Mouse (Mus musculus) T-helper 2 cell (primary cell): ENCODE data around the gene Galr3.
"Not testable (repeated sequence)": the region's sequence is repeated elsewhere in the genome, so short reads cannot be mapped to it uniquely, and the experiment has no call there.

Source experiments
- in situ Hi-C: fragments of 300-600 bp; cut with MboI, MseI; formaldehyde crosslinking; loops from one replicate; pipeline ENCODE4 v1.15.1; 2025; ENCODE audit warnings: high pct_unique_total_duplicates

Galr3 gene

DNA sequence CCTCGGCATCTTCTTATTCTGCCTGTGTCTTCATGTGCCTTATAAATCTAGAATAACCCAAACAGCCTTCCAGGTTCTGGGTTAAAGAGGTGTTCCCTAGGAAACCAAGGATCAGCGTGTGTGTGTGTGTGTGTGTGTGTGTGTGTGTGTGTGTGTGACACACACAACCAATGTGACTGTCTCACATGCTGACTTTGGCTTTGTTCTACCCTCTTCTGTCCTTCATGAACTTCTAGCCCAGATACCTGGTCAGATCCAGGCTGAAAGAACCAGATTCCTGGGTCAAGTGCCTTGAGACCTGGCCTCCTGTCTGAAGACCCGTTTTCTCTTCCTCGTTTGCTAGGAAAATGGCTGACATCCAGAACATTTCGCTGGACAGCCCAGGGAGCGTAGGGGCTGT is at the start of gene Galr3:
Galr3 (plus strand) TSS at position 301 of the 400 bp plus-strand sequence.
- in situ Hi-C loops = no loop called here

DNA sequence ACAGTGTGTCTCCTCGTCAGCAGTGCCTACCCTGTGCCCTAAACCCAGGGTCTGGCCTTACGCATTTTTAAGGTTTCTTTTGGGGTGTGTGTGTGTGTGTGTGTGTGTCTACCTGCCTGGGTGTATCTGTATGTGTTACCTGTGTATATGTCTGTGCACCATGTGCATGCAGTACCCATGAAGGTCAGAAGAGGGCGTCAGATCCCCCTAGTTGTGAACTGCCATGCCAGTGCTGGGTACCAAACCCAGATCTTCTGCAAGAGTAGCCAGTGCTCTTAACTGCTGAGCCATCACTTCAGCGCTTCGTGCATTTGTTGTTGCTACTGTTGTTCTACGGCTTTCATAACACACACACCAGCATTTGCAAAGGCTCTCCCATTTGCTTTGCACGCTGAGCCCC is 49.5 kb upstream of the Galr3 start:
- in situ Hi-C loops = no loop called here

DNA sequence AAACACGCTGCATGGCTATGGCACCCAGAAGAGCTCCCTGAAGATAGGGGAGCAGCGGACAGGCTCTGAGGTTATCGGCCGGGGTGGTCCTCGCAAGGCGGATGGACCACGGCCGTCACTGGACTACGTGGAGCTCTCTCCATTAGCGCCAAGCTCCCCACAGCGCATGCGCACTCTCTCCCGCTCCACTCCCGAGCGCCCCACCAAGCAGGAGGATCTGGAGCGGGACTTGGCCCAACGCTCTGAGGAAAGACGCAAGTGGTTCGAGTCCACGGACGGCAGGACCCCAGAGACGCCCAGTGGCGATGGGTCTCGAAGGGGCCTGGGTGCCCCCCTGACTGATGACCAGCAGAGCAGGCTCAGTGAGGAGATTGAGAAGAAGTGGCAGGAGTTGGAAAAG is 48.8 kb upstream of the Galr3 start:
- in situ Hi-C loops = no loop called here

DNA sequence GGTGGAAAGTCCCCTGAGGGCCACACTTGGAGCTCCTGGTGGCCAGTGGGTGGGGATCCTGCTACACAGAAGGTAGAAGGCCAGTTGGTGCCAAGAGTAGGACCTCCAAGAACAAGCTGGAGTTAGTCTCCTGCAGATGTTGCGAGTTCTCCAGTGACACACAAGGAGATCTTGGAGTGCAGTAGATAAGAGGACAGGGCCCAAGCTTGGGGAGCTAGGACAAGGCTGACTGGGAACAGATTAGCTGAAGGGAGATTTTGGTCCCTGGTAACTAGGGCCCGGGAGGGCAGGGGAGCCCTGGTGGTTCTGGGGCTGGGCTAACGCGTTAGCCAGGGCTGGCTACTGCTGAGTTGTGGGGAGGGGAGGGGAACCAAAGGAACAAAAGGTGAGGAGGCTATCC is 45.8 kb upstream of the Galr3 start:
- in situ Hi-C loops = no loop called here

DNA sequence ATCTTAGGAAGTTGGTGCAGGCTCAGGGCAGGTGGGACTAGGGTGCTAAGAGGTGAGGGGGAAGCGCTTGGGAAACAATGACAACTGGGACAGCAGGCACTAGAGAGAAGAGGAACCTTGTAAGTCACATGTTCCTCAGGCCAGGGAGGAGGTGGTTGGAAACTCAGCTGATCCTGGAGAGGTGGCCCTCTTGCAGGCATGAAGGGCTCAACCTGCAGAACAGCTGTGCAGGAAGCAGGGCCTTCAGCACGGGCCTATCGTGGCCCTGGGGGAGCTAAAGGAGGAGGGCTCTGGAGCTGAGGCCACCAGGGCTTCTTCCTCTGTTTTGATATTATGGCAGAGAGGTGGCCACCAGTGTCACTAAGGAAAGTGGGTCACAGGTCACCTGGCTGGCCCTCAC is 45.0 kb upstream of the Galr3 start:
- in situ Hi-C loops = no loop called here

DNA sequence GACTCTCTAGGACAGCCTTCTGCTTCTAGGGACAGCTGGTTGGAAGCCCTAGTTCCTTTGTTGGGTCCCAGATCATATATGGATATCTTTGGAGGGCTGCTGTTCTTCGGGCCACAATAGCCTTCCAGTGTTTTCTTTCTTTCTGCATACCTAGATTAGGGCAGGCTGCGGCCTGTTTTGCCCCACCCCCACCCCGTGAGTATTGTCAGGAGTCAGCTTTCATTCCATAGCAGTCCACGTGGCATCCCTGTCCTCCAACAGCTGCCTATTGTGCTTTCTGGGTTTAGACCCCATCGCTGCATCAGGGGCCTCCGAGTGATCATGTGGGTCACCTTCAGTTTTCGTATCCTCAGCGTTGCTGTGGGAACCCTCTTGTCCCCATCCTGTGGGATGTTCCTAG is 43.3 kb upstream of the Galr3 start:
- in situ Hi-C loops = no loop called here

DNA sequence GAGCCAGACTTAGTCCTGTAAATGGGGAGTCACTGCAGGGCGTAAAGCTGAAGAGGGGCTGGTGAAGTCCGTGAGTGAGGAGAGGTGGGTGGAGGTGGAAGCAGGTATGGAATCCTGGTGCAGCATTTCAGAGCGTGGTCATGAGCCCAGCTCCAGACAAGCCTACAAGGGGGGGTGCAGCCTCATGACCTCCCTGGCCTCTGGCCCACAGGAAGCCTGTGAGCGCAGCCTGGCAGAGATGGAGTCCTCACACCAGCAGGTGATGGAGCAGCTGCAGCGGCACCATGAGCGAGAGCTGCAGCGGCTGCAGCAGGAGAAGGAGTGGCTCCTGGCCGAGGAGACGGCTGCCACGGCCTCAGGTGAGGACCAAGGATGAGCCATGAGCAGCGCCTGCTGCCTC is 42.1 kb upstream of the Galr3 start:
- in situ Hi-C loops = no loop called here

DNA sequence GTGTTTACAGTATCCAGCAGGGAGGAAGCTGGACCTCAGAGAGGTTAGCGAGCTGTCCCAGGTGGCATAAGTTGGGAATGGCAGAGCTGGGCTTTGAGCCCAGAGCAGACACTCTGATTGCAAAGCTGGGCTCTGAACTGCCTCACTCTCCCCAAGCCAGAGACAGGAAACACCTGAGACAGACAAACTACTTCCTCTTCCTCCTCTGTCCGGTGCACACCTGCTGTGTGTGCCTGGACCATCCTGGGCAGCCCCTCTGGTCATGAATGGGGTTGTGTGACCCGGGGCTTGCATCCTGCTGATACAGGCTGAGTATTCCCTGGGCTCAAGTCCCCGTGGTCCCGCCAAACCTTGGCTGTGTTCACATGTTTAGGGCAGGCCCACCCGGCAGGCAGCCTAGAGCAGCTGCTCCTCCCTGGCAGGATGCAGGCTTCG is 41.3 kb upstream of the Galr3 start:
- in situ Hi-C loops = no loop called here

DNA sequence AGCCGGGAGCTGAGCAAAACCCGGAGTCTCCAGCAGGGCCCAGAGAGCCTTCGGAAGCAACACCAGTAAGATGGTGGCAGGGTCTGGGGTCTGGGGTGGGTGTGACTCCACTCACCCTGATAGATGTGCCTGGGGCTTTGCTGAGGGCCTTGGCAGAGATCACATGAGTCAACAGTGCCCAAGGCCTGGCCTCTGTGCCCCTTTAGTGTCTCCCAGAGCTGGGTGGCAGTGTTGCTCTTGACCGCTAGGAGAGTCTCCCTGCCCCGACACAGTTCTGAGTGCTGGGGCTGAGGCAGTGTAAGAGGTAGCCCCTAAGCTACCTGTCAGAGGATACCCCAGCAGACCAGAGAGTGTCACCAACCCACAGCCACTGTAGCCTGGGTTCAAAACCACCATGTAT is 40.1 kb upstream of the Galr3 start:
- in situ Hi-C loops = no loop called here

DNA sequence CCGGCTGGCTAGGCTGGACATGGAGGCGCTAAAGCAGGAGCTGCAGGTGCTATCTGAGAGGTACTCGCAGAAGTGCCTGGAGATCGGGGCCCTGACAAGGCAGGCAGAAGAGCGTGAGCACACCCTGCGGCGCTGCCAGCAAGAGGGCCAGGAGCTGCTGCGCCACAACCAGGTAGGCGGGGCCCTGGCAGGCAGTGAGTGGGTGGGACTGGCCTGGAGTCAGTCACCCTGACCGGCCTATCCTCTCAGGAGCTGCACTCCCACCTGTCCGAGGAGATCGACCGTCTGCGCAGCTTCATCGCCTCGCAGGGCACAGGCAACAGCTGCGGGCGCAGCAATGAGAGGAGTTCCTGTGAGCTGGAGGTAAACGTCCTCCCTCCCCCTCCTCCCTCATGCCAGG is 39.6 kb upstream of the Galr3 start:
- in situ Hi-C loops = no loop called here

DNA sequence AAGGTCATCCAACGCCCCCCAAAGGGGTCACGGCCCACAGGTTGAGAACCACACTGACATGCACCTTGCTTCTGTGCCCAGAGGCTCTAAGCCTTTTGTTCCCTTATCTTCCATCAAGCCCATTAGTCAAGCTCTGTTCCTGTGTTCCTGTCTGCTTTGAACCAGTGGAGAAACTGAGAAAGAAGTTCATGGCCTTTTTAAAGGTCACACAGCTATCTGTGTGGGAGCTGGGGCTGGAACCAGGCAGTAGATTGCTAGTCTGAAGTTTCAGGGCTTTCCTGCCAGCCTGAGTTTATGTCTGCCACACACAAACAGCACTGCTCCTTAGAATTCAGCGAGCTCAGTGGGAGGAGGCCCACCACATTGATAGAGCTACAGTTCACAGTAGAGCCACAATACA is 38.6 kb upstream of the Galr3 start:
- in situ Hi-C loops = no loop called here

DNA sequence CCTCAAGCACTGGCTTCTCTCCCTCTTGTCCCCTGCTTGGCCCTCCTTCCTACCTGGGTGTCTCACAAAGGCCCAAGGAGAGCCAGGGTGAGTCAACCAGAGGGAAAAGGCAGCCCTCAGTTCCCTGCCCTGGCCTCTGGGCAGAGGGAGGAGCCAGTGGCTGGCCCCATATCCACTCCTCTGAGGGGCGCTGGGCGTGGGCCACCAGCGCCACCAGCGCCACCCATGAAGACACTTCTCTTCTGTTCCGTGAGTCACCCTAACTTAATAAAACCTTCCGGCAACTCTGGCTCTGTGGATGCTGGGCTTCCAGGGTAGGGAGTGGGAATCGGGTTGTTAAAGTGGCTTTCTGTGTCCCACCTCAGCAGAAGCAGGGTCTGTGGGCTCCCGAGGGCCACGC is 36.1 kb upstream of the Galr3 start:
- in situ Hi-C loops = no loop called here

DNA sequence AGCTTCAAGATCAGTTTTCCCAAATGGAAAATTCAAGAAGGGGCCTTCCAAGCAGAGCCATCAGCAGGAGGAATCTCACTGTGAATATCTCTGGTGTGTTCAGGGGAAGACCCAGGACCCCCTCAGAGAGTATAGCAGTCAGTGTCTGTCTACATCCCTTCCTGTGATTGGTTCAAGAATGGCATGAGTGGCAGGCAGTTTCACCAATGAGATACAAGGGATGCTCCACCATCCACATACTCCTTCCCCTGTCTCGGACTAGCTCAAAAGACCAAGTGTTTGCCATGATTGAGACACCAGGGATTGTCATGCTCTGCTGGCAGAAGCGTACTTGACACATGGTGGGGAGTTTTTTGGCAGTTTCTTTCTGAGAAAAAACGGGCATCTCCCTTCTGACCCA is 35.0 kb upstream of the Galr3 start:
- in situ Hi-C loops = no loop called here

DNA sequence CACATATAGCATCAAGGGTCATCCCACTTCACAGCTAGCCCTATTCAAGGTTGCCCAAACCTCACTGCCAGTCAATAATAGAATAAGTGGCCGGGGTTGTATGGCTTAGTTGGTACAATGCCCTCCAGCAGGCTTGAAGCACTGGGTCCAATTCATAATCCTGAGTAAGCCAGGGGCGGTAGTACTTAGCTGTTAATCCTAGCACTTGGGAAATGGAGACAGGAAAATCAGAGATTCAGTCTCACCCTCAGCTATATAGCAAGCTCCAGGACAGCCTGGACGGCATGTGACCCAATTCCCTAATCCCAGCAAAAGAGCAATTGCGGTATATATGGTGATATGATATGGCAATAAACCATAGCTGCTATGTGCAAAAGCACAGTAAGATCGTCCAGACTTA is 34.6 kb upstream of the Galr3 start:
- in situ Hi-C loops = no loop called here

DNA sequence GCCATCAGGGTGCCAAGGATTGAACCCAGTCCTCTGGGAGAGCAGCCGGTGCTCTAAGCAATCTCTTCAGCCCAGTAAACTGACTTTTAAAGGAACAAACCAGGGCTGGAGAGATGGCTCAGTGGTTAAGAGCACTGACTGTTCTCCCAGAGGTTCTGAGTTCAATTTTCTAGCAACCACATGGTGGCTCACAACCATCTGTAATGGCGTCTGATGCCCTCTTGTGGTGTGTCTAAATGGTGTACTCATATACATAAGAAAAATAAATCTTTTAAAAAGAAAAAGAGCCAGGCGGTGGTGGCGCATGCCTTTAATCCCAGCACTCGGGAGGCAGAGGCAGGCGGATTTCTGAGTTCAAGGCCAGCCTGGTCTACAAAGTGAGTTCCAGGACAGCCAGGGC is 33.8 kb upstream of the Galr3 start:
- in situ Hi-C loops = not testable (repeated sequence)

DNA sequence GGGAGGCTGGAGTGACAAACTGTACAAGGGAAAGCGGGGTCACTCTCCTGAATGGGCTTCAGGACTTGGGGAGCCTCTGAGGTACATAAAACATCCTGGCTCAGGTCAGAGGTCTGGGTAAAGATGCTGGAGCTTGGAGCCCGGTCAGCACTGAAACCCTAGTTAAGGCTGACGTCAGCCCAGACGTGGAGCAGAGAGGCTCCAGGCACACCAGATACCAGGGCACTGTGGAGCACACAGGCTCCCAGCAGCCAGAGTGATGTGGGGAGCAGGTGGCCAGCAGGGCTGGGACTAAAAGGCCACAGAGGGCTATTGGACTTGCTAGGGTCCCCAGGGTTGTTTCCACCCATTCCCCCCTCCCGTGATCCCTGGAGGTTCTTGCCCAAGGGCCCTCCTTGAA is 32.0 kb upstream of the Galr3 start:
- in situ Hi-C loops = no loop called here

DNA sequence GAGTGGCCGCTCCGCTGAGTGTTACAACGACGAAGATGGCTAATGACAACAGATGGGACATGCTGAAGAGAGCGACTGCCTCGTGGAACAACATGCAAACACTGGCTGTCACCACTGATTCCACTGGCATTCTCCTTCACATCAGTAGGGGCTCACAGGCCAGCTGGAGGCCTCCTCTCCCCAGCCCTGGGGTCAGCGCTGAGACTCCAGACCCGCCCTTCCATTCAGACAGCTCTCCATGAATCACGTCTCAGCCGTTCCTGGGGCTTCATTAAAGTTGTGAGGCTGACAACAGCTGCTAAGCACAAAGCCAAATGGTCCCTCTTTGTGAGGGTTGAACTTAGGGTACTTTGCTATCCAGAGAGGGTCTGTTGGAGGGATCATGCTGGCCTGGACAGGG is 30.1 kb upstream of the Galr3 start:
- in situ Hi-C loops = no loop called here

DNA sequence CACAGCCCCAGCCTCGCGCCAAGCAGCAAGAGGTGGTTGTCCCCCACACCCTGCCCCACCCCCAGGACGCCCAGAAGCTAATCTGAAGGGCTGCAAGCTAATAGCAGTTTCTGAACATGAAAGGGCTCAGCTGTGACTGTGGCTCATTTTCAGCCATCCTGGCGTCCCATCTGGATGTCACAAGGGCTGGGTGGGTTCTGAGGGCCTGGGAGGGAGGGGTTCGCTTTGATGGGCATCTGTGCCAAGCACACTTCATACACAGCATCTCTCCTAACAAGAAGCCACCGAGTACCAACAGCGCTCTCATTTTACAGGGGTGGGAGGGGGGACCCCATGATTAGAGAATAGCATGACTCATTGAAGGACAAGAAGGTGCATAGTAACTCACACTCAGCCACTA is 28.3 kb upstream of the Galr3 start:
- in situ Hi-C loops = no loop called here

DNA sequence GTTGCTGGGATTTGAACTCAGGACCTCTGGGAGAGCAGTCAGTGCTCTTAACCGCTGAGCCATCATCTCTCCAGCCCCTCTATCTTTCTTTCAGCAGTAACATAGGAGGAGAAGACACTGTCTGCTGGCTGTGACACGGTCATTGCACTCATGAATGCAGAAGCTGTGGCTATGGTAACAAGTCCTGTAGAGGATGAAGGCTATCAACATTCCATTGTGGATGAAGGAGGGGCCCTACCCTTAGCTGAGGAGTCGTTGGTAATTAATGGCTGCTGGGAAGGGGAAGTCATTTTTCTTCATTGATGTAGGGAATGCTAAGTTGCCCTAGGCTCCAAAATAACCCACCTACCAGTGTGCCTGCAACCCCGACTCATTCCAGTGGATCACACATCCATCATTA is 23.5 kb upstream of the Galr3 start:
- in situ Hi-C loops = no loop called here

DNA sequence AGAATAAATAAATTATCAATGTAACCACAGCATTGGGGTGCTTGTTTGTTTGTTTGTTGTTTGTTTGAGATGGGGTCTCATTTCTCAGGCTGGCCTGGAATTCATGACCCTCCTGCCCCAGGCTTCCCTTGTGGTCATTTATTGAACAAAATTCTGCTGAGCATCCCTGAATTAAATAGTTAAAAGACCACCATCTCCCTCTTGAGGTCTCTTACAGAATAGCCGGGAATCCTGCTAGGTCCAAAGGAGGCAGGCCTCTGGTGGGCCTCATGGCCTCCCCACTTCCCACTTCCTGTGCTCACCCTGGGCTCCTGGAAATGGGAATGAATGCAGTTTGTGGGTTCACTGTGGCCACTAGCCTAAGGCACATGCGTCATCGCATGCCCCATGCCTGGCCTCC is 22.8 kb upstream of the Galr3 start:
- in situ Hi-C loops = no loop called here

DNA sequence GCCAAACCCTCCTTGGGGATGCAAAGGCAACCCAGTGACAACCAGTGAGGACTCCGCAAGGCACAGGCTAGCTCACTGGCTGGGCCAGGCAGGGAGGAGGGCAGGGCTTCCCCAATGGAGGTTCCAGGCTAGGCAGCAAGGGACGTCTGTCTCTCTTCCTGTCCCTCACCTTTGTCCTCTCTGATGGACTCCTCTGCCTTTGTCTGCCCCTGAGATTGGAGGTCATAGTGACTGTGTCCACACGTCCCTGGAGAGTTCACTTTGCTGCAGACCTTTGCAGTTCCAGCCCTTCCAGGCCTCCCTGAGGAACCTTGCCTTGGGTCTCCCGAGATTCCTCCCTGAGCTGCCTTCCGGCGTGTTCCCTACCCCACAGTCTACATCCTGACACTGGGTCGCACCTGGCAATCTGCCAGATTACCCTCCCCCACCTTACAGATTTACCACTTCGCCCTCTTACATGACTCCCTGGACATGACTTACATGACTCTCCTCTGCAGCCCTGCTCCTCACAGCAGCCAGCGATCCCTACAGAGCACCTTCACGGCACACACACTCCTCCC is 18.9 kb upstream of the Galr3 start:
- in situ Hi-C loops = no loop called here

DNA sequence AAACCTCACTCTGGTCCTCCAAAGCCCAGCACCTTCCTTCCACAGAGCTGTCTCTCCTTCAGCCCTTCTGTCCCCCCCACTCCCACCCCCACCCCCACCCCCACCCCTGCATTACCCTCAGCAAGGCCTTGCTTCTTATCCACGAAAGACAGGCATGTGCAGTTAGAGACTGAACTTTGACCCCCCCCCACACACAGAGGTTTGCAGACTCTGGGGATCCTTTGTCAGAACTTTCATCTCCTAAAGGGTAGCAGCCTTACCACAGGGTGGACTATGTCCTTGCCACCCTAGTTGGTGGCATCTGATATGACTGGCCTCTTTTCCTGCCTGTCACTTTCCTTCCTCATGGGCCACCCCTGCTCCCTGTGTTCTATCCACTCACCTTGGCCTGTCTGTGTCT is 18.3 kb upstream of the Galr3 start:
- in situ Hi-C loops = no loop called here

DNA sequence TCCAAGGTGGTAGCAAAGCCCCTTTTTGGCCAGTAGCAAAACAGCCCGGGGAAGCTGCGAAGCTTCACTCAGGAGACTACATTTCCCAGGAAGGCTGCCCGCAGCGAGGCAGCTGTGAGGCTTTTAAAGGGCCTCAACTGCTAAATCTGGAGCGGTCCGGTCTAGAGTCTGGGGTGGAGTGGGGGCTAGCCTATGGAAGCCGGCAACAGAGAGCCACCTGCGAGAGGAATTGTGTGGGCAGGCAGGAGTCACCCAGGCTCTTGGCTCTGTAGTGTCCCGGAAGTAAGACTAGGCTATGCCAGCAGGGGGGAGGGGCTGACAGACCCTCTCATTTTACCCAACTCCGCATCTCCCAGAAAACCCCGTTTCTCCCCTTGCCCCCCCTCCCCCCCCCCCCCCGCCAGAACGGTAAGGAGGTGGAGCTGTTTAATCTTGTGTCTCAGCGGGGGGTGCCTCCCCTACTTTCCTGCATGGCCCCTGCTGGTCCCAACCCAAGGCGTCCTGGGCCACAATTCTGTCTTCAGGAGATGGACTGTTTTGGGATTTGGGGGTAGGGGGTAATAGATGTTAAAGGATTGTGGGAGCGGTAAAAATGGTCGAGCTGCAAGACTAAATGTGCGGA is 15.9 kb upstream of the Galr3 start:
- in situ Hi-C loops = no loop called here
